Mouse (Mus musculus) liver, embryonic 14.5 days (tissue): ENCODE measurements around the gene Nedd4.
"Not testable (repeated sequence)": the region's sequence is repeated elsewhere in the genome, so short reads cannot be mapped to it uniquely, and the experiment has no call there.

Source experiments
- CTCF ChIP-seq: IDR thresholded peaks from 2 replicates; pipeline ENCODE4 v1.5.1; 2016; ENCODE audit warnings: antibody characterized with exemption, low read depth, control low read depth
- EP300 ChIP-seq: IDR thresholded peaks from 2 replicates; pipeline ENCODE4 v1.6.1; 2016; ENCODE audit warnings: antibody characterized with exemption, low read depth

DNA sequence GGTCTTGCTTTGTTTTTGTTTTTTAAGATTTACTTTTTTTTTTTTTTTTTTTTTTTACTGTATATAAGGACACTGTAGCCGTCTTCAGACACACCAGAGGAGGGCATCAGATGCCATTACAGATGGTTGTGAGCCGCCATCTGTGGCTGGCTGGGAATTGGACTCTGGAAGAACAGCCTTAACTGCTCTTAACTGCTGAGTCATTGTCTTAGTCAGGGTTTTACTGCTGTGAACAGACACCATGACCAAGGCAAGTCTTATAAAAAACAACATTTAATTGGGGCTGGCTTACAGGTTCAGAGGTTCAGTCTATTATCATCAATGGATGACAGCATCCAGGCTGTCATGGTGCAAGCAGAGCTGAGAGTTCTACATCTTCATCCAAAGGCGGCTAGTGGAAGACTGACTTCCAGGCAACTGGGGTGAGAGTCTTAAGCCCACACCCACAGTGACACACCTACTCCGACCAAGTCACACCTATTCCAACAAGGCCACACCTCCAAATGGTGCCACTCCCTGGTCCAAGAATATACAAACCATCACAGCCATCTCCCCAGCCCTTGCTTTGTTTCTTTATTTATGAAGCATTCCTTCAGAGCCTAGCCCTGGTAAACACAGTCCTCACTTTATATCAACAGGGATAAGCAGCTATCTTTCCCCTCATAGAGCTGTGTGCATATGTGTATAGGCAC, 19.2 kb upstream of the Nedd4 start:
- TF ChIP-seq CTCF, EP300: not testable (repeated sequence)
